Mouse (Mus musculus) frontal cortex, postnatal 10 days (tissue): Measurements from ENCODE around the gene Olfr976.
"Not testable (repeated sequence)": the region's sequence is repeated elsewhere in the genome, so short reads cannot be mapped to it uniquely, and the experiment has no call there.

Experiments used
- DNase-seq, 2 experiments: peaks; one replicate each; pipeline ENCODE4 v3.0.0; 2022; ENCODE audit warnings: low spot score in 2 of 2, mixed read lengths in 1 of 2

The Olfr976 gene

DNA sequence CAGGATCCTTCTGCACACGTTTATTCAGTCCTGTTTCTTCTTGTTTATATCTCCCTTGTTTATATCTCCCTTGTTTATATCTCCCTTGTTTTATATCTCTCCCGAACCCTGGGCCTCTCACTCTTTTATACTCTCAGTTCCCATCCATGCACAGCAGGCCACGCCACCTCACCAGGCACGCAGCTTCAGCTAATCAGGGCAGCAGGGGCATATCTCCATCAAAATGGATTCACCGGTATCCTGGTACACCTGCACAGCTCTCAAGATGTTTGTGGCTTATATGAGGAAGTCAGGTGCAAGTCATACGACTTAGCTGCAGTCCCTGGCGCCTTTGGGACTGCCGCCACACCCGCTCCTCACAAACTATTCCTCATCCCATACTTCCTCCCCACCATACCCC lies at the start of gene Olfr976:
TSS of gene Olfr976 (minus strand) at position 101 of the 400 bp plus-strand sequence.
- DNase-seq = not testable (repeated sequence)

- no peak for DNase-seq
These were observed 48.5 kb upstream of the Olfr976 start, which contains the start of gene Olfr980 for GRCm38 (mm10) chr9:40009482-40009881. TSS of gene Olfr980 (minus strand) at chr9:40009582.

GRCm38 (mm10) chr9:40003365-40003764 lies 42.4 kb upstream of the Olfr976 start, which contains the start of gene Olfr979:
TSS of gene Olfr979 (minus strand) at chr9:40003465.
- DNase-seq = no peak

DNA sequence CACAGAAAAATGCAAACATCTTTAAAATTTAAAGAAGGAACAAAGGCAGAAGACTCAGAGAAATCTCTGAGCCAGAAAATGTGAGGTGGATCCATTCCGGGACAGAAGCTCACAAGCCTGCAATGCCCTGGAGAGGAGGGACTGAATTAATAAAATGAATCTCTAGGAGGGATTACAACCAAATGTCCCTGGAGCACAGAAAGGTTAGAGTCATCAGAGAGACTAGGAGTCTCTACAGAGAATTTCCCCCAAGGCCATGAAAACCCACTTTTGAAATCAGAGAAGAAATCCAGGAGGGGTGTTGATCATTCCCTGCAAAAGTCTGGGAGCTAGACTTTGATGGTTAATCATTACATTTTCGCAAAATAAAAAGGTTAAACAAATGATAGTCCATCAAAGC lies 30.9 kb upstream of the Olfr976 start, which contains the start of gene Olfr978:
TSS of gene Olfr978 (plus strand) at position 301 of the 400 bp plus-strand sequence.
- no peak for DNase-seq

DNA sequence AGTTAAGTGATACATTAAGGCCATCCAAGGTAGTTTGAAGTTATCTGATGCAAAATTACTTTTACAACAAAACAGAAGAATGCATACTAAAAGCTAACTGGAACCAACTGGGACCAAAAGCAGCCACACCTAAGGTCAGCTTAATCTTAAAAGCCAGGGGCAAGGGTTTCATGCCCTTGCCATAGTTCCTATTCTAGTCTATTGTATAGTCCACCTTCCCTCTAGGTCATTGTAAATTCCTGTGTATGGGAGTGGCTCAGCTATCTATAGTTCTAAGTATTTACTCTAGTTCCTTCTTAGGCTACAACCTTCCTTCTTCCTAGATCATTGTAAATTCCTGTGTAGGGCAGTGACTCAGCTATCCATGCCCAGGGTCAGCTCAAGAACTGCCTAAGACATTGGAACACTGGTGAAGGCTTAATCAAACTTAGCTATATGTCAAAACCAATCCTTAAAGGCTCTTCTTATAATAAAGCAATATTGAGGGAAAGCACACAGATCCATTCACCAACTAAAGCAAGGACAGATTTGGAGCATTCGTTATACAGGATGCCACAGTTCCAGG lies 15.7 kb upstream of the Olfr976 start:
- DNase-seq = not testable (repeated sequence)

DNA sequence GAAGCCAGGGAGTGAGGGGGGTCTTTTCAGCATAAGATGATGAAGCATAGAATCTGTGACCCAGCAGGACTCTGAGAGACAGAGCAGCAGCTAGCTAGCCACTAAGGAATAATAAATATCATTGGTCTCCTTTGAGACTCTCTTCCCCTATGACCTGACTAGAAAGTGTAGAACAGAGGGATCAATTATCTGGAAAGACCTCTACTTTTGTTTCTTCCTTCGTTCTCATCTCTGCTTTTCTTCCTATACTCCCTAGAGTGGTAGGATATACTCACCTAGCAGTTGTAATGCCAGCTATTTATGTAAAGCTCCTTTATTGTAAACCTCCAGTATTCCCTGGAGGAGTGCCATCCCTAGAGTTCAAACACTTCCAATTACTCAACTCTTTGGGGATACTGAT lies 9.0 kb downstream of the Olfr976 start, which contains the start of gene Olfr975:
TSS of gene Olfr975 (minus strand) at position 101 of the 400 bp plus-strand sequence.
- no peak for DNase-seq

DNA sequence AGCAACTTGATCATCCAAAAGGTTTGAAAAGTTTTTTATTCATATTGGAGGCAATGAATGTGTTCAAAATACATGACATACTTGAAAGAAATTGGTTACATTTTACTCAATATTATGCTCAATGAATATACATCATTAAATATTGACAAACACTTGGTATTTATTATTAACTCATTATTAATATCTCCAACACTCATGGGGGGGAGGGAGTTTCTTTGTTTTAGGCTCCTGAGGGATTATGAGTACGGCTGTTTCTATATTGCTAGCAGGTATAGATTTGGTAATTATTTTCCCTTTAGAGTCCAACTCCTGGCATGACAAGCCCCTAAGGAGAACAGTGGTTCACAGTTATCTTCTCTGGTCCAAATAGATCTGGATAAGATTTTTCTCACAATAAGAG lies 23.7 kb downstream of the Olfr976 start, which contains the start of gene Olfr974:
TSS of gene Olfr974 (plus strand) at position 301 of the 400 bp plus-strand sequence.
- no peak for DNase-seq

DNA sequence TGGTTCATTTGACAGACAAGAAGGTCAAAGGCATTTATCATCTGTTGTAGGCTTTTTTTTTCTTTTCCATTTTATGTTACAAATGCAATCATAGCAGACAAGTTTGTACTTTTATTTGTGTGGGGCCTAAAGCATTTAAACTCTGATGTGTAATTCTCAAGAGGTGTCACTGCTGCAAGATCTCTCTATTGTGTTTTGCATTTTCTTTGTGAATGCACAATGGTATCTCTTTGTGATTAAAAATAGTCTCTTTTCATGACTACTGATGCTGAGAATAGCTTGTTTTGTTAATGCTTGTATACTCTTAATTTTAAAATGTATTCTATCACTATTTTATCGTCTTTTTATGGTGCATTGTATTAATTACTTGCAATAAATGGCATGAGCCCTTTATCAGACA lies 32.1 kb downstream of the Olfr976 start:
- DNase-seq = not testable (repeated sequence)

DNA sequence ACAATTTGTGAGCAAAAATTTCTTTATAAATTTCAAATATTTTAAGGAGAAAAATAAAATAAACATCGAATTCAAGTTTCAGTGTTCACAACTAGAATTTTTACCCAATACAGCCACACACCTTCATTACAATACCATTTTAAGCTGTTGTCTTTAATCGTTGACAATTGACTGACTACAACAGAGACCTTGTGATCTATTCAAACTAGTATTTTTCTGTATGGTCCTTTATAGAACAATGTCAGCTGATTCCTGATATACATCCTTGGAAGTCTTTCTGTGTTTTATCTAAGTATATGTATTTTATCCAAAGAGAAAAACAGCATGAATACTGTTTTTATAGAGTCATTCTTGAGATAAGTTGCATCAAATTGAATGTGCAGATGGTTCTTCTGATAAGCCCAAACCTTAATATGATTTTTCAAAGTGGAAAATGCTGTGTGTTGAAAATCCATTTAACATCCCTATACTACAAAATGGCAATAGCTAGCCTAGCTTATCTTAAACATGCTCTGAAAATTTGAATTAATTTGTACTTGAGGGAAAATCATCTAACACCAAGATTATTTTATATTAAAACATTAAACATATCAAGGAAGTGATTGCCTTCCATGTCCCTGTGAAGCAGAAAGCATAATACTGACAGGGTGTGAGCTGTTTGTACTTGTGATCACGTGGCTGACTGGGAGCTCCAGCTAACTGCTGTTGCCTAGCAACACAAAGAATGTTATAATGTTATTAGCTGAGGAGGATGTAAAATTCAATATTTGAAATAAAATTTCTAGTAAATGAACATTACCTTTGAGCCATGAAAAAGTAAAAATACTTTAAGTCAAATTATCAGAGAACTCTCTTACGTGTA lies 32.7 kb downstream of the Olfr976 start:
- not testable (repeated sequence) for DNase-seq

DNA sequence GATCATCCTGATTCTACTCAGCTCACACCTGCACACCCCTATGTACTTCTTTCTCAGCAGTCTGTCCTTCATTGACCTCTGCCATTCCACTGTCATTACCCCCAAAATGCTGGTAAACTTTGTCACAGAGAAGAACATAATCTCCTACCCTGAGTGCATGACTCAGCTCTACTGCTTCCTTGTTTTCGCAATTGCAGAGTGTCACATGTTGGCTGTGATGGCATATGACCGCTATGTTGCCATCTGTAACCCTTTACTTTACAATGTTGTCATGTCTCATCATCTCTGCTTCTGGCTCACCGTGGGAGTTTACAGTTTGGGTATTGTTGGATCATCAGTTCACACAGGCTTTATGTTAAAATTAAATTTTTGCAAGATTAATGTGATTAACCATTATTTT lies 51.0 kb downstream of the Olfr976 start:
- no peak for DNase-seq

DNA sequence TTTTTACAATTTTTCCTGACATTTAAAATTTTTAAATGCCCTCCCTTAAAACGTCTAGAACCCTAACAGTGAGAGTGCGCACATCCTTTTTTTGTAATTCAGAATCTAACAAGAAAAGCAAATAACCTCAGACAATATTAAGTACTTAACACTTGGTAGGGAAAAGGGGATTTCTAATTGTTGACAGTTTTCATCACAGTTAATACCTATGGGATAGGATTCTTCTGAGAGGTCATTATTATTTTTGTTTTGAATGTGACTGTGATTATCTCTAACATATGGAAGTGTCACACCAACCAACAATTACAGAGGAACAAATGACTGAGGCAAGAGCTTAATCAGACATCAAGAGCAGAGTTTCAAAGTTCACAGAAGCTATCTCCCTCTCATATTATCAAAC lies 53.9 kb downstream of the Olfr976 start, which contains the start of gene Olfr229:
TSS of gene Olfr229 (plus strand) at position 301 of the 400 bp plus-strand sequence.
- DNase-seq = no peak

GRCm38 (mm10) chr9:39905106-39905505 lies 55.8 kb downstream of the Olfr976 start:
- DNase-seq = no peak
